Comparison of ENCODE assay signal across 15 mouse cellular contexts in genomic region chr5:111597733-111598132, GRCm38 (mm10).
DNase-seq lines count a peak whose midpoint lies in the region; ATAC-seq and TF ChIP-seq lines count a peak whose summit lies in the region.
"Had no signal": no experiment of that assay in that cellular context is flagged by ENCODE, and none has a peak within 500 bp of the region (broad histone marks: within the 10 kb centered on the region; RNA-seq: fewer than 3 reads in every experiment).

No protein-coding gene starts in this region.

- 50% methylated on average over 2 of the region's 2 CpGs for WGBS in forebrain, embryonic 10.5 days
- 10% methylated on average over 2 of the region's 2 CpGs for WGBS in forebrain, postnatal 0 days
- 43% methylated on average over 2 of the region's 2 CpGs for WGBS in kidney, postnatal 0 days
- WGBS in midbrain, embryonic 11.5 days, result 36% methylated on average over 2 of the region's 2 CpGs
- WGBS in stomach, postnatal 0 days, result 33% methylated on average over 2 of the region's 2 CpGs

- TF ChIP-seq CTCF in forebrain, postnatal 0 days (IDR thresholded peaks at IDR 0.05; ENCODE audit: low read depth), result no peak
- TF ChIP-seq CTCF in kidney, postnatal 0 days (IDR thresholded peaks at IDR 0.05; ENCODE audit: low read depth), result no peak
- TF ChIP-seq CTCF in stomach, postnatal 0 days (IDR thresholded peaks at IDR 0.05; ENCODE audit: low read depth), result no peak

- no peak overlapping the region for H3K9ac ChIP-seq in forebrain, postnatal 0 days
- H3K9ac ChIP-seq in kidney, postnatal 0 days (ENCODE audit: low read depth, low read length), result no peak overlapping the region
- peak overlapping the region; percentile 43; the same call in 1 of the 2 replicates for H3K9ac ChIP-seq in midbrain, embryonic 11.5 days (ENCODE audit: low read length)
- 0 out of 2 replicates have a peak overlapping the region, but pooled peaks have one; percentile 18 for H3K9ac ChIP-seq in stomach, postnatal 0 days (ENCODE audit: low read length)
- H3K9ac ChIP-seq: liver, embryonic 12.5 days had no signal

- H3K4me3 ChIP-seq in forebrain, embryonic 10.5 days, result no peak overlapping the region
- H3K4me3 ChIP-seq in forebrain, postnatal 0 days (ENCODE audit: low read depth, low read length), result no peak overlapping the region
- no peak overlapping the region for H3K4me3 ChIP-seq in kidney, postnatal 0 days (replicated peaks; ENCODE audit: low read depth, low read length)
- H3K4me3 ChIP-seq in midbrain, embryonic 11.5 days (ENCODE audit: low read depth, low read length), result no peak overlapping the region
- no peak overlapping the region for H3K4me3 ChIP-seq in stomach, postnatal 0 days (ENCODE audit: low read depth, low read length)
- H3K4me3 ChIP-seq: heart, adult 2 months; limb, embryonic 10.5 days; liver, embryonic 12.5 days had no signal

- H3K4me2 ChIP-seq in forebrain, postnatal 0 days (ENCODE audit: low read depth), result no peak overlapping the region
- no peak overlapping the region for H3K4me2 ChIP-seq in kidney, postnatal 0 days (ENCODE audit: low read length)
- no peak overlapping the region for H3K4me2 ChIP-seq in midbrain, embryonic 11.5 days
- H3K4me2 ChIP-seq in stomach, postnatal 0 days (replicated peaks; ENCODE audit: low read depth), result no peak overlapping the region
- H3K4me2 ChIP-seq: liver, embryonic 12.5 days had no signal

- DNase-seq in forebrain, embryonic 10.5 days (ENCODE audit: extremely low spot score, low spot score), result no peak
- no peak for DNase-seq in forebrain, postnatal 0 days
- DNase-seq in kidney, postnatal 0 days (ENCODE audit: low spot score), result peak; percentile 59
- no peak for DNase-seq in kidney, adult 9 months
- no peak for DNase-seq in midbrain, embryonic 11.5 days (ENCODE audit: low spot score, missing footprints)
- DNase-seq in stomach, postnatal 0 days (ENCODE audit: low spot score), result no peak
- DNase-seq in frontal cortex, postnatal 10 days (ENCODE audit: low spot score in 2 of 2), result no peak
- no peak for DNase-seq in spleen, postnatal 14 days (ENCODE audit: low spot score in 2 of 2)
- DNase-seq: adrenal gland, postnatal 25 days; cerebellum, adult 9-11 months; gastrocnemius, postnatal 10 days; heart, adult 2 months; thymus, postnatal 25 days had no signal

- H3K27me3 ChIP-seq in forebrain, embryonic 10.5 days (ENCODE audit: poor library complexity, severe bottlenecking), result peaks cover 9% of the 10 kb centered on the region; the same call in 1 of the 2 replicates
- no peaks in the 10 kb centered on the region for H3K27me3 ChIP-seq in forebrain, postnatal 0 days (ENCODE audit: insufficient read depth, low read length)
- H3K27me3 ChIP-seq in kidney, postnatal 0 days (ENCODE audit: insufficient read depth, low read length), result no peaks in the 10 kb centered on the region
- H3K27me3 ChIP-seq in midbrain, embryonic 11.5 days (ENCODE audit: control insufficient read depth, insufficient read depth, low read length), result no peaks in the 10 kb centered on the region
- H3K27me3 ChIP-seq in stomach, postnatal 0 days (ENCODE audit: control insufficient read depth, insufficient read depth, low read length), result no peaks in the 10 kb centered on the region

- peak overlapping the region; percentile 79 for H3K27ac ChIP-seq in forebrain, embryonic 10.5 days
- H3K27ac ChIP-seq in forebrain, postnatal 0 days (ENCODE audit: low read depth, low read length), result no peak overlapping the region
- no peak overlapping the region for H3K27ac ChIP-seq in kidney, postnatal 0 days
- H3K27ac ChIP-seq in midbrain, embryonic 11.5 days (ENCODE audit: low read depth, low read length), result peak overlapping the region; percentile 58
- H3K27ac ChIP-seq in stomach, postnatal 0 days (replicated peaks), result no peak overlapping the region
- H3K27ac ChIP-seq: heart, adult 2 months; liver, embryonic 12.5 days had no signal

- no peak for ATAC-seq in forebrain, postnatal 0 days
- no peak for ATAC-seq in kidney, postnatal 0 days (replicated peaks; ENCODE audit: low FRiP score, low read depth)
- no peak for ATAC-seq in midbrain, embryonic 11.5 days (ENCODE audit: low FRiP score)
- no peak for ATAC-seq in stomach, postnatal 0 days (ENCODE audit: low FRiP score, low TSS enrichment)
- ATAC-seq: liver, embryonic 12.5 days had no signal

- TF ChIP-seq EP300 in stomach, postnatal 0 days (optimal IDR thresholded peaks at IDR 0.05), result no peak

- no peaks in the 10 kb centered on the region for H3K9me3 ChIP-seq in forebrain, embryonic 10.5 days
- H3K9me3 ChIP-seq in forebrain, postnatal 0 days (ENCODE audit: low read length), result no peaks in the 10 kb centered on the region
- no peaks in the 10 kb centered on the region for H3K9me3 ChIP-seq in kidney, postnatal 0 days (replicated peaks; ENCODE audit: low read length)
- no peaks in the 10 kb centered on the region for H3K9me3 ChIP-seq in midbrain, embryonic 11.5 days (ENCODE audit: control insufficient read depth, low read length)
- no peaks in the 10 kb centered on the region for H3K9me3 ChIP-seq in stomach, postnatal 0 days (ENCODE audit: control insufficient read depth, low read length)
- H3K9me3 ChIP-seq: limb, embryonic 10.5 days; liver, embryonic 12.5 days had no signal

- H3K36me3 ChIP-seq in forebrain, embryonic 10.5 days (replicated peaks), result no peaks in the 10 kb centered on the region
- H3K36me3 ChIP-seq in forebrain, postnatal 0 days (ENCODE audit: insufficient read depth), result no peaks in the 10 kb centered on the region
- H3K36me3 ChIP-seq in kidney, postnatal 0 days (ENCODE audit: insufficient read depth, low read length), result no peaks in the 10 kb centered on the region
- H3K36me3 ChIP-seq in midbrain, embryonic 11.5 days (ENCODE audit: control insufficient read depth, insufficient read depth, low read length), result no peaks in the 10 kb centered on the region
- H3K36me3 ChIP-seq in stomach, postnatal 0 days (ENCODE audit: control insufficient read depth, insufficient read depth, low read length), result no peaks in the 10 kb centered on the region
- H3K36me3 ChIP-seq: limb, embryonic 10.5 days; liver, embryonic 12.5 days had no signal

- H3K4me1 ChIP-seq in forebrain, embryonic 10.5 days, result peaks cover 94% of the 10 kb centered on the region
- H3K4me1 ChIP-seq in forebrain, postnatal 0 days (ENCODE audit: insufficient read depth), result peaks cover 9% of the 10 kb centered on the region; the same call in 1 of the 2 replicates
- no peaks in the 10 kb centered on the region for H3K4me1 ChIP-seq in kidney, postnatal 0 days (replicated peaks; ENCODE audit: insufficient read depth, low read length)
- peaks cover 60% of the 10 kb centered on the region for H3K4me1 ChIP-seq in midbrain, embryonic 11.5 days (ENCODE audit: control insufficient read depth, insufficient read depth, low read length)
- no peaks in the 10 kb centered on the region for H3K4me1 ChIP-seq in stomach, postnatal 0 days (replicated peaks; ENCODE audit: control insufficient read depth, insufficient read depth)

Comparison
In these comparisons a context has a peak if more than half of its experiments do, and no peak if none do; other contexts are left out.
1. H3K27ac ChIP-seq: peak in forebrain, embryonic 10.5 days (single experiment) and midbrain, embryonic 11.5 days (single experiment); none in forebrain, postnatal 0 days (single experiment), kidney, postnatal 0 days (single experiment) and stomach, postnatal 0 days (single experiment).
2. H3K9ac ChIP-seq: peak in midbrain, embryonic 11.5 days (single experiment) and stomach, postnatal 0 days (single experiment); none in forebrain, postnatal 0 days (single experiment) and kidney, postnatal 0 days (single experiment).